In the genomic region with DNA sequence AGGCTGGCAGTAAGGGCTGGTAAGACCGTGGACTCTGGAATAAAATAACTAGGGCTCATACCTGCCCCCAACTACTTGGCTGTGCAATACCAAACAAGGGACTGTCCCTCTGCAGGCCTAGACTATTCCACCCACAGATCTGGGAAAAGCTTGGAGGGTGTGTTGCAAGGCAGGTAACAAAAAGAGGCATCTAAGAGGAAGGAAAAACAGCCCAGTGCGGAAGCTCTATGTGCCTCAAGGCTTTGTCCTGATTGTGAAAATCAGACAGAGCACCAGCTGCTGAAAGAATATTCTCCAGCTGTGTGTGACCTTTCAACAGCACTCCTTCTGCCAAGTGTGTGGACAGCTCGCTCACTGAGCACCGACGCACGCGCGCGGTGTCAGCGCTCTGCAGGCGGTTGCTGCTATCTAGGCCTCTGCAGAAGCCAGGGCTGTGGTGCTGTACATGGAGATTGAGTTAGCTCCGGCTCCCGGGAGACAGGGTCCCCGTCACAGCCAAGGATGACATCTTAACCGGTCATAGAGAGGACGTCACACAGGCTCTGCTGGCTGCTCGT, we compare ENCODE assay signal across 15 mouse cellular contexts. TPM values are rescaled to one million over a fixed set of nuclear protein-coding genes. Genes with fewer than 3 reads are reported as not detected.
DNase-seq lines count a peak whose midpoint lies in the region; ATAC-seq and TF ChIP-seq lines count a peak whose summit lies in the region.
"Had no signal": no experiment of that assay in that cellular context is flagged by ENCODE, and none has a peak within 500 bp of the region (broad histone marks: within the 10 kb centered on the region; RNA-seq: fewer than 3 reads in every experiment).

No protein-coding gene starts in this region.

- H3K4me2 ChIP-seq in lung, embryonic 15.5 days, result no peak overlapping the region
- no peak overlapping the region for H3K4me2 ChIP-seq in heart, embryonic 15.5 days
- no peak overlapping the region for H3K4me2 ChIP-seq in forebrain, embryonic 14.5 days (ENCODE audit: low read length)
- H3K4me2 ChIP-seq: liver, embryonic 15.5 days had no signal

- DNase-seq in lung, adult 2 months, result no peak
- peak; percentile 63 to 76 for DNase-seq in heart, adult 2 months
- DNase-seq in lung, postnatal 25 days (ENCODE audit: low spot score), result peak; percentile 45
- no peak for DNase-seq in forebrain, embryonic 14.5 days (ENCODE audit: low spot score)
- no peak for DNase-seq in left cerebral cortex, adult 18-20 months (ENCODE audit: low spot score in 2 of 2)
- no peak for DNase-seq in adrenal gland, adult (ENCODE audit: inconsistent age in 2 of 2, low spot score in 1 of 2)
- DNase-seq: adrenal gland, postnatal 25 days; cerebellum, adult 11 months; kidney, adult 9 months; right cerebral cortex, adult 18-20 months had no signal

- no peaks in the 10 kb centered on the region for H3K9me3 ChIP-seq in lung, embryonic 15.5 days
- no peaks in the 10 kb centered on the region for H3K9me3 ChIP-seq in heart, embryonic 15.5 days (replicated peaks)
- no peaks in the 10 kb centered on the region for H3K9me3 ChIP-seq in forebrain, embryonic 14.5 days (replicated peaks; ENCODE audit: control insufficient read depth, low read length)
- H3K9me3 ChIP-seq: liver, embryonic 15.5 days had no signal

- no peak overlapping the region for H3K27ac ChIP-seq in lung, embryonic 15.5 days
- H3K27ac ChIP-seq in heart, adult 2 months, result no peak overlapping the region
- peak overlapping the region; percentile 79 for H3K27ac ChIP-seq in heart, embryonic 15.5 days
- no peak overlapping the region; the same call in 1 of the 2 replicates for H3K27ac ChIP-seq in forebrain, embryonic 14.5 days (ENCODE audit: low read depth, low read length)
- H3K27ac ChIP-seq: layer of hippocampus, adult 2 months; liver, embryonic 15.5 days had no signal

- WGBS in lung, embryonic 15.5 days, result 65% methylated on average over 17 of the region's 17 CpGs
- WGBS in lung, adult 2 months, result 80% methylated on average over 17 of the region's 17 CpGs
- 33% methylated on average over 17 of the region's 17 CpGs for WGBS in heart, adult 2 months
- 35% methylated on average over 17 of the region's 17 CpGs for WGBS in heart, embryonic 15.5 days
- 92% methylated on average over 17 of the region's 17 CpGs for WGBS in forebrain, embryonic 14.5 days

- peak; percentile 86 for ATAC-seq in lung, embryonic 15.5 days (ENCODE audit: borderline replicate concordance, extremely low read depth, low FRiP score, low TSS enrichment)
- peak; percentile 87 for ATAC-seq in heart, embryonic 15.5 days (replicated peaks; ENCODE audit: insufficient number of reproducible peaks, insufficient read depth, low FRiP score, low read depth)
- ATAC-seq in forebrain, embryonic 14.5 days, result no peak

- H3K27me3 ChIP-seq in lung, embryonic 15.5 days, result no peaks in the 10 kb centered on the region
- H3K27me3 ChIP-seq in heart, adult 2 months (ENCODE audit: control insufficient read depth, insufficient read depth, low read length), result no peaks in the 10 kb centered on the region
- H3K27me3 ChIP-seq in heart, embryonic 15.5 days, result peaks cover 31% of the 10 kb centered on the region
- H3K27me3 ChIP-seq in forebrain, embryonic 14.5 days (replicated peaks; ENCODE audit: control insufficient read depth, insufficient read depth, low read length), result no peaks in the 10 kb centered on the region
- H3K27me3 ChIP-seq: liver, embryonic 15.5 days had no signal

- no peak overlapping the region for H3K9ac ChIP-seq in lung, embryonic 15.5 days
- no peak overlapping the region for H3K9ac ChIP-seq in heart, adult 2 months (ENCODE audit: low read depth, low read length)
- no peak overlapping the region for H3K9ac ChIP-seq in heart, embryonic 15.5 days
- no peak overlapping the region for H3K9ac ChIP-seq in forebrain, embryonic 14.5 days (ENCODE audit: low read length)
- H3K9ac ChIP-seq: liver, embryonic 15.5 days had no signal

- peaks cover 31% of the 10 kb centered on the region for H3K4me1 ChIP-seq in lung, embryonic 15.5 days
- H3K4me1 ChIP-seq in lung, adult 2 months (ENCODE audit: control insufficient read depth, insufficient read depth, low read length), result no peaks in the 10 kb centered on the region
- H3K4me1 ChIP-seq in heart, adult 2 months (ENCODE audit: control insufficient read depth, insufficient read depth, low read length), result peaks cover 2% of the 10 kb centered on the region; the same call in 1 of the 2 replicates
- peaks cover 34% of the 10 kb centered on the region for H3K4me1 ChIP-seq in heart, embryonic 15.5 days (replicated peaks)
- no peaks in the 10 kb centered on the region; the same call in 1 of the 2 replicates for H3K4me1 ChIP-seq in forebrain, embryonic 14.5 days (ENCODE audit: control insufficient read depth, insufficient read depth, low read length)

- TF ChIP-seq POLR2A in lung, adult 2 months (IDR thresholded peaks at IDR 0.05; ENCODE audit: borderline replicate concordance, extremely low read depth, low read depth, low read length), result no peak
- TF ChIP-seq POLR2A in heart, adult 2 months (IDR thresholded peaks at IDR 0.05; ENCODE audit: insufficient read depth, low read depth, low read length), result no peak

- H3K79me2 ChIP-seq in heart, adult 2 months (replicated peaks; ENCODE audit: control insufficient read depth, insufficient read depth, low read length), result peaks cover 1% of the 10 kb centered on the region

- H3K36me3 ChIP-seq in lung, embryonic 15.5 days, result no peaks in the 10 kb centered on the region
- H3K36me3 ChIP-seq in heart, adult 2 months (ENCODE audit: control insufficient read depth, insufficient read depth, low read length), result no peaks in the 10 kb centered on the region
- no peaks in the 10 kb centered on the region for H3K36me3 ChIP-seq in heart, embryonic 15.5 days
- H3K36me3 ChIP-seq in forebrain, embryonic 14.5 days (ENCODE audit: control insufficient read depth, insufficient read depth, low read length), result no peaks in the 10 kb centered on the region
- H3K36me3 ChIP-seq: liver, embryonic 15.5 days had no signal

- no peak for TF ChIP-seq CTCF in lung, adult 2 months (IDR thresholded peaks at IDR 0.05; ENCODE audit: insufficient read depth, low read length)
- TF ChIP-seq CTCF in heart, adult 2 months (IDR thresholded peaks at IDR 0.05), result no peak

- intact Hi-C loops in heart, adult 2 months (cut with DNase I), result no loop called here

- H3K4me3 ChIP-seq in lung, embryonic 15.5 days, result no peak overlapping the region
- no peak overlapping the region for H3K4me3 ChIP-seq in lung, adult 2 months (replicated peaks; ENCODE audit: extremely low read depth, low read depth, low read length)
- H3K4me3 ChIP-seq in heart, adult 2 months, result no peak overlapping the region
- H3K4me3 ChIP-seq in heart, embryonic 15.5 days, result no peak overlapping the region
- H3K4me3 ChIP-seq in forebrain, embryonic 14.5 days (ENCODE audit: low read depth, low read length), result no peak overlapping the region
- H3K4me3 ChIP-seq: layer of hippocampus, adult 2 months; liver, embryonic 15.5 days had no signal

- peak; percentile 49; the same call in 1 of the 2 replicates for TF ChIP-seq EP300 in heart, adult 2 months (IDR thresholded peaks at IDR 0.05; ENCODE audit: insufficient read depth, low read depth, low read length)

RNA-seq across cellular contexts. Expression of a gene that starts 19.1 kb away (rescaled TPM):
- polyA plus RNA-seq in lung, embryonic 15.5 days (2015; fragmentation: Nextera tagmentation; extraction: Ambion mirVana), result 47.9 and 51.4 TPM in 2 replicates
- 13.7 and 21.6 TPM in 2 replicates for polyA plus RNA-seq in lung, adult 2 months (2012; rRNA removed)
- total RNA-seq in heart, adult 2 months (2021), result 100 to 1,000 TPM in 1 of 2 experiments, 10 to 100 TPM in 1; 63.0 to 112 TPM
- polyA plus RNA-seq in heart, adult 2 months (2012; rRNA removed), result 40.7 and 61.8 TPM in 2 replicates
- 85.3 and 94.4 TPM in 2 replicates for polyA plus RNA-seq in heart, embryonic 15.5 days (2015; fragmentation: Nextera tagmentation; extraction: Ambion mirVana)
- 46.3 and 49.0 TPM in 2 replicates for polyA plus RNA-seq in forebrain, embryonic 14.5 days (2014; fragmentation: Nextera tagmentation; extraction: Ambion mirVana)
- total RNA-seq in left cerebral cortex, adult 18-20 months (2021), result 10 to 100 TPM; 59.2 to 69.2 TPM

RNA-seq across cellular contexts. Expression of a gene that starts 33.9 kb away (rescaled TPM):
- 22.1 and 22.2 TPM in 2 replicates for polyA plus RNA-seq in lung, embryonic 15.5 days (2015; fragmentation: Nextera tagmentation; extraction: Ambion mirVana)
- 7.6 and 9.5 TPM in 2 replicates for polyA plus RNA-seq in lung, adult 2 months (2012; rRNA removed)
- under 1 TPM; 0.07 to 0.18 TPM for total RNA-seq in heart, adult 2 months (2021)
- 0.09 and 0.92 TPM in 2 replicates for polyA plus RNA-seq in heart, adult 2 months (2012; rRNA removed)
- polyA plus RNA-seq in heart, embryonic 15.5 days (2015; fragmentation: Nextera tagmentation; extraction: Ambion mirVana), result 1.8 and 2.9 TPM in 2 replicates
- polyA plus RNA-seq in forebrain, embryonic 14.5 days (2014; fragmentation: Nextera tagmentation; extraction: Ambion mirVana), result 3.0 and 4.6 TPM in 2 replicates
- 1 to 10 TPM in 1 of 2 experiments, under 1 TPM in 1; 0.98 to 1.7 TPM for total RNA-seq in left cerebral cortex, adult 18-20 months (2021)
- total RNA-seq: adrenal gland, postnatal 25 days; hematopoietic stem cell, adult 5-6 weeks had no signal

Comparison
In these comparisons a context has a peak if more than half of its experiments do, and no peak if none do; other contexts are left out.
1. DNase-seq: peak in heart, adult 2 months (2 of 2) and lung, postnatal 25 days (single experiment); none in lung, adult 2 months (single experiment), forebrain, embryonic 14.5 days (single experiment), left cerebral cortex, adult 18-20 months (0 of 2) and adrenal gland, adult (0 of 2).